Mouse (Mus musculus): Measurements from ENCODE around the gene Tmem28. TPM values are rescaled to one million over a fixed set of nuclear protein-coding genes. Genes with fewer than 3 reads are reported as not detected.

Gene Tmem28
- polyA plus RNA-seq (2014; fragmentation: Illumina TruSeq; extraction: RNeasy Lipid Tissue Mini Kit (QIAGEN cat#74804); ENCODE audit: low read depth, low replicate concordance): not detected

DNA sequence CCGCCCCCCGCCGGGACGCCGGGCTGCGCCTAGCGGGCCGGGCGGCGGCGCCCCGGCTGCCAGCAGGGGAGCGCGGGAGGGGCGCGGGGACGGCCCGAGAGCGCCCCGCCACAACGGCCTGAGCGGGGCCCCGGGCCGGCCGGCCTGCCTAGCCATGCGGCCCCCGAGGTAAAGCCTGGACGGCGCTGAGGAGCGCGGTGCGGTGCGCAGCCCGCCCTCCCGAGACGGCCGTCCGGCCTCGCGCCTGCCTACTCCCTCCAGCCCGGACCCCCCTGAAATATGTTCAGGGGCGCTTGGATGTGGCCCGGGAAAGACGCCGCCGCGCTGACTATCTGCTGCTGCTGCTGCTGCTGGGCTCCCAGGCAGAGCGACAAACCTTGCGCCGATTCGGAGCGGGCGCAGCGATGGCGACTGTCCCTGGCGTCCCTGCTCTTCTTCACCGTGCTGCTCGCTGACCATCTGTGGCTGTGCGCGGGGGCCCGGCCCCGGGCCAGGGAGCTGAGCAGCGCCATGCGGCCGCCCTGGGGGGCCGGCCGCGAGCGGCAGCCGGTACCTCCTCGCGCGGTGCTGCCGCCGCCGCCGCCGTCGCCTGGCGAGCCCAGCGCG, at the start of gene Tmem28:
TSS of gene Tmem28 (plus strand) at position 232 of the 606 bp plus-strand sequence.

Other genes with a start within 250 kb of the Tmem28 start
- 0.72 TPM for gene Eda, start 154.6 kb downstream of the Tmem28 start, polyA plus RNA-seq (2014; fragmentation: Illumina TruSeq; extraction: RNeasy Lipid Tissue Mini Kit (QIAGEN cat#74804); ENCODE audit: low read depth, low replicate concordance)

Measured in liver, adult 10 weeks (tissue).